Mouse (Mus musculus) bone marrow macrophage, adult 2 months (primary cell): ENCODE measurements at regions not wholly inside any gene's neighbourhood (a gene's known extent, or its start where the extent isn't known, plus 50 kb on each side); places are given as distances from the start of the nearest gene placed in this dataset.
"Not testable (repeated sequence)": the region's sequence is repeated elsewhere in the genome, so short reads cannot be mapped to it uniquely, and the experiment has no call there.

Experiments used
- H3K27ac ChIP-seq: 2 replicates; pipeline ENCODE4 v1.5.1; 2012; ENCODE audit warnings: low read depth, low read length; ENCODE audit not compliant: insufficient read depth
- H3K4me1 ChIP-seq: 2 replicates; pipeline ENCODE4 v1.6.1; 2012; ENCODE audit warnings: low read length; ENCODE audit not compliant: control insufficient read depth, insufficient read depth
- H3K4me3 ChIP-seq: 2 replicates; pipeline ENCODE4 v1.5.1; 2012; ENCODE audit warnings: mild to moderate bottlenecking, low read length, moderate library complexity; ENCODE audit not compliant: insufficient read depth
- CTCF ChIP-seq: IDR thresholded peaks from 2 replicates; pipeline ENCODE4 v1.5.1; 2012; ENCODE audit warnings: low read depth, mild to moderate bottlenecking, low read length, moderate library complexity
- POLR2A ChIP-seq: IDR thresholded peaks from 2 replicates; pipeline ENCODE4 v1.6.1; 2012; ENCODE audit warnings: mild to moderate bottlenecking, low read depth, low read length, borderline replicate concordance

GRCm38 (mm10) chr6:101735107-101735506 is 357.4 kb upstream of the Pdzrn3 start:
- no peak for TF ChIP-seq CTCF
- no peak for TF ChIP-seq POLR2A
- Histone ChIP-seq H3K4me3 (no peak overlapping the region), H3K4me1 (no peaks in the 10 kb centered on the region)

GRCm38 (mm10) chr6:101720513-101720912 is 342.8 kb upstream of the Pdzrn3 start:
- Histone ChIP-seq H3K4me3 (no peak overlapping the region), H3K27ac (no peak overlapping the region), H3K4me1 (no peaks in the 10 kb centered on the region)
- TF ChIP-seq POLR2A (no peak), CTCF (no peak)

More at GRCm38 (mm10) chr6:101735107-101735506, 357.4 kb upstream of the Pdzrn3 start:
- no peak overlapping the region for H3K27ac ChIP-seq

- TF ChIP-seq POLR2A (no peak), CTCF (no peak)
- no peak overlapping the region for H3K4me3 ChIP-seq
- no peak overlapping the region for H3K27ac ChIP-seq
- no peaks in the 10 kb centered on the region for H3K4me1 ChIP-seq
These were observed 312.0 kb upstream of the Pdzrn3 start for GRCm38 (mm10) chr6:101689684-101690083.

GRCm38 (mm10) chr6:101686578-101686977 is 308.9 kb upstream of the Pdzrn3 start:
- H3K27ac ChIP-seq = no peak overlapping the region
- H3K4me3 ChIP-seq = no peak overlapping the region
- TF ChIP-seq POLR2A (no peak), CTCF (no peak)
- H3K4me1 ChIP-seq = no peaks in the 10 kb centered on the region

GRCm38 (mm10) chr6:101685734-101686133 is 308.0 kb upstream of the Pdzrn3 start:
- H3K4me1 ChIP-seq = no peaks in the 10 kb centered on the region
- TF ChIP-seq POLR2A = no peak
- TF ChIP-seq CTCF = no peak
- H3K27ac ChIP-seq = no peak overlapping the region
- no peak overlapping the region for H3K4me3 ChIP-seq

GRCm38 (mm10) chr6:101684390-101684789 is 306.7 kb upstream of the Pdzrn3 start:
- TF ChIP-seq POLR2A = no peak
- TF ChIP-seq CTCF = 0 out of 2 replicates have a peak, but pooled peaks have one; percentile 33
- Histone ChIP-seq H3K4me1 (no peaks in the 10 kb centered on the region), H3K4me3 (no peak overlapping the region), H3K27ac (no peak overlapping the region)

- Histone ChIP-seq H3K4me1 (no peaks in the 10 kb centered on the region), H3K4me3 (no peak overlapping the region), H3K27ac (no peak overlapping the region)
- no peak for TF ChIP-seq POLR2A
- no peak for TF ChIP-seq CTCF
These were observed 297.1 kb upstream of the Pdzrn3 start for GRCm38 (mm10) chr6:101674846-101675245.

GRCm38 (mm10) chr6:101670770-101671169 is 293.1 kb upstream of the Pdzrn3 start:
- Histone ChIP-seq H3K4me1 (no peaks in the 10 kb centered on the region), H3K27ac (no peak overlapping the region), H3K4me3 (no peak overlapping the region)
- TF ChIP-seq CTCF = no peak
- TF ChIP-seq POLR2A = no peak

GRCm38 (mm10) chr6:101669118-101669845 is 291.6 kb upstream of the Pdzrn3 start:
- no peak for TF ChIP-seq CTCF
- no peak for TF ChIP-seq POLR2A
- Histone ChIP-seq H3K27ac (no peak overlapping the region), H3K4me3 (no peak overlapping the region), H3K4me1 (no peaks in the 10 kb centered on the region)

GRCm38 (mm10) chr6:101654351-101654750 is 276.7 kb upstream of the Pdzrn3 start:
- Histone ChIP-seq H3K4me3 (no peak overlapping the region), H3K27ac (no peak overlapping the region), H3K4me1 (no peaks in the 10 kb centered on the region)
- TF ChIP-seq POLR2A (no peak), CTCF (no peak)

GRCm38 (mm10) chr6:101650348-101650747 is 272.7 kb upstream of the Pdzrn3 start:
- not testable (repeated sequence) for H3K4me1 ChIP-seq, H3K4me3 ChIP-seq, H3K27ac ChIP-seq
